Mouse (Mus musculus): ENCODE data around the gene Nucks1. TPM values are rescaled to one million over a fixed set of nuclear protein-coding genes. Genes with fewer than 3 reads are reported as not detected.
"Not testable (repeated sequence)": the region's sequence is repeated elsewhere in the genome, so short reads cannot be mapped to it uniquely, and the experiment has no call there.

The Nucks1 gene
- polyA plus RNA-seq, 1 experiment, result 70.7 TPM

GRCm38 (mm10) chr1:131882787-131883186, 27.5 kb upstream of the Nucks1 start:
- no peaks in the 10 kb centered on the region for H3K4me1 ChIP-seq (ENCODE audit: control insufficient read depth, insufficient read depth, low read length)
- H3K27ac ChIP-seq (ENCODE audit: insufficient read depth, low read depth, low read length), result no peak overlapping the region
- TF ChIP-seq POLR2A (IDR thresholded peaks at IDR 0.05; ENCODE audit: borderline replicate concordance, low read depth, low read length), result no peak
- no peak for TF ChIP-seq CTCF (IDR thresholded peaks at IDR 0.05; ENCODE audit: low read depth, low read length)
- H3K4me3 ChIP-seq (ENCODE audit: insufficient read depth, low read length), result no peak overlapping the region

- Histone ChIP-seq H3K4me1 (ENCODE audit: control insufficient read depth, insufficient read depth, low read length) (no peaks in the 10 kb centered on the region), H3K4me3 (ENCODE audit: insufficient read depth, low read length) (no peak overlapping the region), H3K27ac (ENCODE audit: insufficient read depth, low read depth, low read length) (no peak overlapping the region)
- TF ChIP-seq CTCF (IDR thresholded peaks at IDR 0.05; ENCODE audit: low read depth, low read length), result no peak
- TF ChIP-seq POLR2A (IDR thresholded peaks at IDR 0.05; ENCODE audit: borderline replicate concordance, low read depth, low read length), result no peak
Observed at GRCm38 (mm10) chr1:131886173-131886572, 24.2 kb upstream of the Nucks1 start.

- no peak for TF ChIP-seq CTCF (IDR thresholded peaks at IDR 0.05; ENCODE audit: low read depth, low read length)
- TF ChIP-seq POLR2A (IDR thresholded peaks at IDR 0.05; ENCODE audit: borderline replicate concordance, low read depth, low read length), result no peak
- H3K4me3 ChIP-seq (ENCODE audit: insufficient read depth, low read length), result no peak overlapping the region
- H3K4me1 ChIP-seq (ENCODE audit: control insufficient read depth, insufficient read depth, low read length), result no peaks in the 10 kb centered on the region
- no peak overlapping the region for H3K27ac ChIP-seq (ENCODE audit: insufficient read depth, low read depth, low read length)
Observed at GRCm38 (mm10) chr1:131886641-131887040, 23.7 kb upstream of the Nucks1 start.

- Histone ChIP-seq H3K27ac (ENCODE audit: insufficient read depth, low read depth, low read length) (no peak overlapping the region), H3K4me3 (ENCODE audit: insufficient read depth, low read length) (no peak overlapping the region), H3K4me1 (ENCODE audit: control insufficient read depth, insufficient read depth, low read length) (no peaks in the 10 kb centered on the region)
- TF ChIP-seq POLR2A (IDR thresholded peaks at IDR 0.05; ENCODE audit: borderline replicate concordance, low read depth, low read length), result no peak
- no peak for TF ChIP-seq CTCF (IDR thresholded peaks at IDR 0.05; ENCODE audit: low read depth, low read length)
Observed at GRCm38 (mm10) chr1:131890043-131890658, 20.2 kb upstream of the Nucks1 start.

- H3K27ac ChIP-seq (ENCODE audit: insufficient read depth, low read depth, low read length), result no peak overlapping the region
- H3K4me1 ChIP-seq (ENCODE audit: control insufficient read depth, insufficient read depth, low read length), result no peaks in the 10 kb centered on the region
- H3K4me3 ChIP-seq (ENCODE audit: insufficient read depth, low read length), result no peak overlapping the region
- no peak for TF ChIP-seq CTCF (IDR thresholded peaks at IDR 0.05; ENCODE audit: low read depth, low read length)
Observed at GRCm38 (mm10) chr1:131891436-131891835, 18.9 kb upstream of the Nucks1 start.

- no peaks in the 10 kb centered on the region for H3K4me1 ChIP-seq (ENCODE audit: control insufficient read depth, insufficient read depth, low read length)
- no peak overlapping the region for H3K27ac ChIP-seq (ENCODE audit: insufficient read depth, low read depth, low read length)
- H3K4me3 ChIP-seq (ENCODE audit: insufficient read depth, low read length), result no peak overlapping the region
- TF ChIP-seq CTCF (IDR thresholded peaks at IDR 0.05; ENCODE audit: low read depth, low read length) (no peak), POLR2A (IDR thresholded peaks at IDR 0.05; ENCODE audit: borderline replicate concordance, low read depth, low read length) (no peak)
Observed at GRCm38 (mm10) chr1:131902679-131903078, 7.7 kb upstream of the Nucks1 start.

GRCm38 (mm10) chr1:131903251-131903650, 7.1 kb upstream of the Nucks1 start:
- no peak for TF ChIP-seq CTCF (IDR thresholded peaks at IDR 0.05; ENCODE audit: low read depth, low read length)
- TF ChIP-seq POLR2A (IDR thresholded peaks at IDR 0.05; ENCODE audit: borderline replicate concordance, low read depth, low read length), result no peak
- Histone ChIP-seq H3K4me3 (ENCODE audit: insufficient read depth, low read length) (no peak overlapping the region), H3K4me1 (ENCODE audit: control insufficient read depth, insufficient read depth, low read length) (no peaks in the 10 kb centered on the region), H3K27ac (ENCODE audit: insufficient read depth, low read depth, low read length) (no peak overlapping the region)

- TF ChIP-seq CTCF (IDR thresholded peaks at IDR 0.05; ENCODE audit: low read depth, low read length) (no peak), POLR2A (IDR thresholded peaks at IDR 0.05; ENCODE audit: borderline replicate concordance, low read depth, low read length) (no peak)
- Histone ChIP-seq H3K27ac (ENCODE audit: insufficient read depth, low read depth, low read length) (no peak overlapping the region), H3K4me3 (ENCODE audit: insufficient read depth, low read length) (no peak overlapping the region), H3K4me1 (ENCODE audit: control insufficient read depth, insufficient read depth, low read length) (no peaks in the 10 kb centered on the region)
Observed at GRCm38 (mm10) chr1:131905497-131905896, 4.8 kb upstream of the Nucks1 start.

GRCm38 (mm10) chr1:131908456-131908855, 1.9 kb upstream of the Nucks1 start:
- H3K4me3 ChIP-seq (ENCODE audit: insufficient read depth, low read length), result no peak overlapping the region
- H3K4me1 ChIP-seq (ENCODE audit: control insufficient read depth, insufficient read depth, low read length), result peaks cover 5% of the 10 kb centered on the region
- TF ChIP-seq POLR2A (IDR thresholded peaks at IDR 0.05; ENCODE audit: borderline replicate concordance, low read depth, low read length) (no peak), CTCF (IDR thresholded peaks at IDR 0.05; ENCODE audit: low read depth, low read length) (no peak)
- H3K27ac ChIP-seq (ENCODE audit: insufficient read depth, low read depth, low read length), result no peak overlapping the region

GRCm38 (mm10) chr1:131909236-131909635, 1.1 kb upstream of the Nucks1 start:
- H3K27ac ChIP-seq (ENCODE audit: insufficient read depth, low read depth, low read length); H3K4me1 ChIP-seq (ENCODE audit: control insufficient read depth, insufficient read depth, low read length); H3K4me3 ChIP-seq (ENCODE audit: insufficient read depth, low read length): not testable (repeated sequence)

All from bone marrow macrophage, adult 2 months (primary cell).